Mouse (Mus musculus): ENCODE data around the gene St3gal5.

DNA sequence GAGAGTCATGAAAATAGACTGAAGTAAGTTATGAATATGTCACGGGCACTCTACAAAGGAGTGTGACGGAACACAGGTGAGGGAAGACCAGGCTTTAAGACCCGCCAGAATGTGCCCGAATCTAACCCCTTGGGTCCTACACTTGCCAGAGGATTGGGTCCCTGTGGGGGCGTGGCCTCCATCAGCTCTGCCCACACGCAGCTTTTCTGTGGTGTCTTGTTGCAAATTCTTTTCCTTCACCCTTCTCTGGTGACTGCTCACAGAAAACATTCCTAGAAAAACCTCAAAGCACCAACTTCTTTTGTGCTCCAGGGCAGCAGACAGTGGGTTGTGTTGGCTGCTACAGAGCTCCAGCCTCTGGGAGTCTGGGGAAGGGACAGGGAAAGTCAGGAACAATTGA, 6.4 kb upstream of the St3gal5 start:
- no peak for TF ChIP-seq CTCF (IDR thresholded peaks at IDR 0.05; ENCODE audit: control insufficient read depth, insufficient read depth, insufficient replicate concordance, low read depth, low read length)
- TF ChIP-seq POLR2A (IDR thresholded peaks at IDR 0.05; ENCODE audit: control insufficient read depth, low read depth, low read length) = no peak
